Mouse (Mus musculus) spleen, adult 2 months (tissue): ENCODE measurements around the gene Zfp423.

Experiments used
- CTCF ChIP-seq: fragments of 200-500 bp; IDR thresholded peaks from 2 replicates; pipeline ENCODE4 v1.5.1; 2011; ENCODE audit warnings: mild to moderate bottlenecking, inconsistent platforms; ENCODE audit not compliant: insufficient read depth, insufficient read length, insufficient replicate concordance; ENCODE audit errors: extremely low read depth
- POLR2A ChIP-seq: fragments of 200-500 bp; IDR thresholded peaks from 2 replicates; pipeline ENCODE4 v1.6.1; 2011; ENCODE audit warnings: low read depth, low read length, inconsistent platforms

DNA sequence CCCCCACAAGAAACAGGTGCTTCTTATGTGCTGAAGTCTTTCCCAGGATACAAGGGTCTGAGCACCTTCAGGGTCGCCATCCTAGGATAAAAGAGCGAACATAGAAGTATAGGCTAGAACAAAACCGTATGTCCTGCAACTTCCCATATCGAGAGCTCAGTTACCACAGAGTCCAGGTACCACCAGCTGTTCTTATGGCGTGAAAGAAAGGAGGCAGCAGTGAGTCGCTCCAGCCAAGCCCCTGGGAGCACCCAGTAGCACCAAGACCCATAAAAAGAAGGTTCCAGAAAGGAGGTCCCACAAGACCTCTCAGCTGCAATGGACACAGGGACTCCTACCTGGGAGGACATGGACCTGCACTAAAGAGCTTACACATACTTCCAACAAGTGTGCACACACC, 83.5 kb downstream of the Zfp423 start:
- no peak for TF ChIP-seq CTCF
- no peak for TF ChIP-seq POLR2A
